Mouse (Mus musculus): ENCODE data around the gene Tmsb4x.

Tmsb4x gene

GRCm38 (mm10) chrX:167208978-167209754 lies at the start of gene Tmsb4x:
TSS of gene Tmsb4x (minus strand) at chrX:167209315.
- peak; percentile 75 for DNase-seq

GRCm38 (mm10) chrX:167241736-167242135 lies 32.6 kb upstream of the Tmsb4x start:
- no peak for DNase-seq

- no peak for DNase-seq
Observed at GRCm38 (mm10) chrX:167239293-167239921, 30.3 kb upstream of the Tmsb4x start.

GRCm38 (mm10) chrX:167233104-167233687 lies 24.1 kb upstream of the Tmsb4x start:
- DNase-seq, result peak; percentile 62 to 84

GRCm38 (mm10) chrX:167231150-167231549 lies 22.0 kb upstream of the Tmsb4x start:
- peak in 1 of 2 experiments; percentile 5 for DNase-seq

- DNase-seq, result no peak
Observed at GRCm38 (mm10) chrX:167229819-167230218, 20.7 kb upstream of the Tmsb4x start.

- peak; percentile 44 to 77 for DNase-seq
Observed at GRCm38 (mm10) chrX:167229206-167229605, 20.1 kb upstream of the Tmsb4x start.

- DNase-seq, result no peak
Observed at GRCm38 (mm10) chrX:167227756-167228155, 18.6 kb upstream of the Tmsb4x start.

- no peak for DNase-seq
Observed at GRCm38 (mm10) chrX:167227138-167227537, 18.0 kb upstream of the Tmsb4x start.

- no peak for DNase-seq
Observed at GRCm38 (mm10) chrX:167226570-167226969, 17.5 kb upstream of the Tmsb4x start.

- DNase-seq, result peak; percentile 35 to 43
Observed at GRCm38 (mm10) chrX:167212707-167213106, 3.6 kb upstream of the Tmsb4x start.

GRCm38 (mm10) chrX:167211871-167212555 lies 2.9 kb upstream of the Tmsb4x start:
- no peak for DNase-seq

GRCm38 (mm10) chrX:167210319-167210728 lies 1.2 kb upstream of the Tmsb4x start:
- DNase-seq, result peak in 1 of 2 experiments; percentile 28

GRCm38 (mm10) chrX:167209828-167210227 lies 713 bp upstream of the Tmsb4x start:
- DNase-seq, result no peak

GRCm38 (mm10) chrX:167208506-167208820 lies 652 bp downstream of the Tmsb4x start:
- peak in 1 of 2 experiments; percentile 45 for DNase-seq

GRCm38 (mm10) chrX:167207741-167208505 lies 1.2 kb downstream of the Tmsb4x start:
- DNase-seq, result peak in 1 of 2 experiments; percentile 40

- no peak for DNase-seq
Observed at GRCm38 (mm10) chrX:167205813-167206520, 3.1 kb downstream of the Tmsb4x start.

- no peak for DNase-seq
Observed at GRCm38 (mm10) chrX:167201365-167201764, 7.8 kb downstream of the Tmsb4x start.

- no peak for DNase-seq
Observed at GRCm38 (mm10) chrX:167195228-167195649, 13.9 kb downstream of the Tmsb4x start.

- peak in 1 of 2 experiments; percentile 70 for DNase-seq
Observed at GRCm38 (mm10) chrX:167186306-167186705, 22.8 kb downstream of the Tmsb4x start.

- no peak for DNase-seq
Observed at GRCm38 (mm10) chrX:167183535-167183934, 25.6 kb downstream of the Tmsb4x start.

GRCm38 (mm10) chrX:167182411-167182810 lies 26.7 kb downstream of the Tmsb4x start:
- no peak for DNase-seq
